Mouse (Mus musculus) limb, embryonic 11.5 days (tissue): ENCODE results near the gene E2f4. TPM values are rescaled to one million over a fixed set of nuclear protein-coding genes. Genes with fewer than 3 reads are reported as not detected.
A peak's percentile ranks its signal among the peaks of the same experiment; 100 is the strongest.

ENCODE experiments used
- ATAC-seq: fragments of 200-750 bp; cut with Nextera tagmentation; 2 replicates; pipeline ENCODE4 v1.8.0; 2017; ENCODE audit warnings: low read depth; ENCODE audit not compliant: insufficient number of reproducible peaks, low FRiP score, low TSS enrichment
- DNase-seq: peaks from one replicate; pipeline ENCODE4 v3.0.0-alpha.2; 2015; ENCODE audit warnings: low spot score
- H3K27ac ChIP-seq: fragments of 300-500 bp; sonication (generic); replicated peaks from 2 replicates; pipeline ENCODE4 v1.5.1; 2014; ENCODE audit warnings: low read depth, mild to moderate bottlenecking, low read length
- H3K27me3 ChIP-seq: fragments of 300-500 bp; sonication (generic); 2 replicates; pipeline ENCODE4 v1.6.1; 2014; ENCODE audit warnings: mild to moderate bottlenecking, low read length, mixed read lengths; ENCODE audit not compliant: control insufficient read depth, insufficient read depth
- H3K36me3 ChIP-seq: fragments of 300-500 bp; sonication (generic); 2 replicates; pipeline ENCODE4 v1.6.1; 2014; ENCODE audit warnings: mild to moderate bottlenecking, low read length, moderate library complexity, mixed read lengths; ENCODE audit not compliant: control insufficient read depth, insufficient read depth
- H3K4me1 ChIP-seq: fragments of 300-500 bp; sonication (generic); 2 replicates; pipeline ENCODE4 v1.6.1; 2014; ENCODE audit warnings: low read length, mixed read lengths; ENCODE audit not compliant: control insufficient read depth, insufficient read depth
- H3K4me2 ChIP-seq: fragments of 300-500 bp; sonication (generic); 2 replicates; pipeline ENCODE4 v1.6.1; 2014; ENCODE audit warnings: low read depth, mild to moderate bottlenecking, moderate library complexity; ENCODE audit not compliant: severe bottlenecking
- H3K4me3 ChIP-seq: fragments of 300-500 bp; sonication (generic); 2 replicates; pipeline ENCODE4 v1.5.1; 2014; ENCODE audit warnings: low read depth, low read length
- H3K9ac ChIP-seq: fragments of 300-500 bp; sonication (generic); 2 replicates; pipeline ENCODE4 v1.6.1; 2014; ENCODE audit warnings: mild to moderate bottlenecking, low read length
- H3K9me3 ChIP-seq: fragments of 300-500 bp; sonication (generic); 2 replicates; pipeline ENCODE4 v1.6.1; 2016; ENCODE audit warnings: low read length; ENCODE audit not compliant: control insufficient read depth
- WGBS: fragments of 180-500 bp; shearing (Covaris S2); extraction: QIAGEN DNeasy Blood & Tissue Kit; methylation state at CpG from one replicate; pipeline ENCODE4 v1.1.7; 2014; 5-methylcytosine and 5-hydroxymethylcytosine counted together
- polyA plus RNA-seq: library from polyadenylated mRNA; unstranded; fragments of >200 nt; fragmentation: Nextera tagmentation; extraction: Ambion mirVana; gene quantifications from 2 replicates; pipeline ENCODE4 v1.2.1, GENCODE M21; 2014

The E2f4 gene
- polyA plus RNA-seq, 1 experiment from 2014 or later: 132 TPM

DNA sequence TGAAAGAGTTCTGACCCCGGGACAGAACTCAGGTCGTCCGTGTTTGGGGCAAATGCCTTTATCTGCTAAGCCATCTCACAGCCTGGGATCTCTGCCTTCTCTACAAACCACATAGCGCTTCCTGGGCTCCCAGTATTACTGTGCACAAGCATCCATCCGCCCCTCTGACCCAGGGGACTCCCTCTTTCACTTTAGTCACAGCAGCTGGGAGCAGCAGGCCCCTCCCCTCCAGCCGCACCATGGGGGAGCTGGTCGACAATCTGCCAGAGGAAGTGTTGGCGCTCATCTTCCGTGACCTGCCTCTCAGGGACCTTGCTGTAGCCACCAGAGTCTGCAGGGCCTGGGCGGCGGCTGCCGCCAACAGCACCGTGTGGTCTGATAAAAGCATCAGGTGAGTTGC lies 30.7 kb upstream of the E2f4 start:
- DNase-seq (no peak), ATAC-seq (no peak)
- WGBS: 13% methylated on average over 13 of the region's 13 CpGs
- no peak overlapping the region for H3K9ac ChIP-seq
- no peak overlapping the region for H3K27ac ChIP-seq
- peak overlapping the region; percentile 7; the same call in 1 of the 2 replicates for H3K4me2 ChIP-seq
- peaks cover 24% of the 10 kb centered on the region for H3K4me1 ChIP-seq
- H3K4me3 ChIP-seq: no peak overlapping the region
- H3K9me3 ChIP-seq: peaks cover 3% of the 10 kb centered on the region; the same call in 1 of the 2 replicates
- no peaks in the 10 kb centered on the region; the same call in 1 of the 2 replicates for H3K36me3 ChIP-seq
- H3K27me3 ChIP-seq: peaks cover 71% of the 10 kb centered on the region

DNA sequence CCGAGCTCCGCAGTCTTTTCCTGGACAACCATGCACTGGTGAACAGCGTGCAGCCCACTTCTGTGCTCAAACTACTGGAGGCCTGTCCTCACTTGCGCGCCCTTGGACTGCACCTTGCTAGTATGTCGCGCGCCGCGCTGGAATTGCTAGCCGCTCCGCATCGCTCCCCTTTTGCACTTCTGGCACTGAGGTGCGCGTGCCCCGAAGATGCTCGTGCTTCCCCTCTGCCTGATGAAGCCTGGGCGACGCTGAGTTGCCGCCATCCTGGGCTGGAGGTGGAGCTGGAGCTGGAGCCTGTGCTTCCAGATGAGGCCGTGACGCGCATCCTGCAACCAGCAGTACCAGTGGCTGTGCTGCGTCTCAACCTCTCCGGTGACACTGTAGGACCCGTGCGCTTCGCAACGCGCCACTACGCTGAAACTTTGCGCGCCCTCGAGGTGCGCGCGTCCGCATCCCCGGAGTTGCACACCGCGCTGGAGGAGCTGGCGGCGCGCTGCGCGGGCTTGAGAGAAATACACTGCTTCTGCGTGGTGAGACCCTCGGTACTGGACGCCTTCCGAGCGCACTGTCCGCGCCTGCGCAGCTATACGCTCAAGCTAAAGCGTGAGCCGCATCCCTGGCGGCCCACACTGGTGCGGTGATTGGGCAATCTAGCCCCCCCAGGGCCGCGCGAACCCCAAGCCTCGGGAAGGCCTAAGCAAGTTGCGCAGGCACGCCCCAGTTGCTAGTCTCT lies 29.0 kb upstream of the E2f4 start:
- Histone ChIP-seq H3K36me3 (no peaks in the 10 kb centered on the region; the same call in 1 of the 2 replicates), H3K4me1 (peaks cover 24% of the 10 kb centered on the region), H3K4me2 (peak overlapping the region; percentile 65), H3K27me3 (peaks cover 81% of the 10 kb centered on the region), H3K9ac (peak overlapping the region; percentile 9; the same call in 1 of the 2 replicates), H3K4me3 (peak overlapping the region; percentile 32), H3K27ac (no peak overlapping the region), H3K9me3 (peaks cover 3% of the 10 kb centered on the region; the same call in 1 of the 2 replicates)
- WGBS: under 1% methylated on average over 65 of the region's 65 CpGs
- DNase-seq: peak; percentile 82
- ATAC-seq: peak; percentile 66

DNA sequence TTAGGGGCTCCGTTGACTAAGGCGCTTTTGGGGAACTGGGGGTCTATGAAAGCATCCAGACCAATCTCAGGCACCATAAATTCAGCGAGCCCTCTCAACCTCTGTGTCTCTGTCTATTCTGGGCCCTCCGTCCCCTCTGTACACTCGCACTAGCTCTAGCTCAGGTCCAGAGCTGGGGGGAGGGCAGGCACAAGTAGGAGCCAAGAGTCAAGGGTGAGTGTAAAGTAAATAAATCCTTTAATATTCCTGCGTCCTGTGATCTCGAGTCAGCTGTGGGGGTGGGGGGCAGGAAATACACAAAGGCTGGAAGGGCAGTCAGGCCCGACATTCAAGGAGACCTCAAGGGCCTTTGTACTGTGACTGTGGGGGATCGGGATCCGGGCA lies 28.4 kb upstream of the E2f4 start:
- no peak for DNase-seq

DNA sequence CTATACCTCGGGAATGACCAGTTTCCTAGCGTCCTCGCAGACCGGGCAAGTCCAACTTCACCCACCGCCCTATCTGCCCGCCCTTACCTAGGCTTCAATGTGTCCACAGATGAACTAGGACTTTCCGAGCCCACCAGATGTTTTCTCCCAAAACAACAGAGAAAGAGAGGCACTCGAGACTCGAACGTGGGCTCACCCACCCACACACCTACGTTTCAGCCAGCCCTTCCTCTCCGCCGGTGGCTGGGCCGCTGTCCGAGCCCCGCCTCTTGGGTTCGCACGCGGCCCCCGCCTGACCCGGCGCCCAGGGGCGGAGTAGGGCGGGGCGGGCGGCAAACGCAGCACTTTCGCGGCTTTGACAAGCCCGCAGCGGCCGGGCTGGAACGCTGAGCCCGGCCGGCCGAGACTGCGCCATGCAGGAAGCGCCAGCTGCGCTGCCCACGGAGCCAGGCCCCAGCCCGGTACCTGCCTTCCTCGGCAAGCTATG lies 28.0 kb upstream of the E2f4 start, which contains the start of gene Hsf4:
TSS of gene Hsf4 (plus strand) at position 341 of the 487 bp plus-strand sequence.
- no peak within 1 kb of the TSS for H3K27ac ChIP-seq
- H3K9me3 ChIP-seq: peaks cover 3% of the 10 kb centered on the region; the same call in 1 of the 2 replicates
- no peaks in the 10 kb centered on the region; the same call in 1 of the 2 replicates for H3K36me3 ChIP-seq
- peak within 1 kb of the TSS; percentile 32 for H3K4me3 ChIP-seq
- H3K4me2 ChIP-seq: peak within 1 kb of the TSS; percentile 65
- no peak for ATAC-seq
- H3K4me1 ChIP-seq: peaks cover 24% of the 10 kb centered on the region
- WGBS: under 1% methylated on average over 42 of the region's 42 CpGs
- DNase-seq: peak; percentile 53
- H3K27me3 ChIP-seq: peaks cover 82% of the 10 kb centered on the region
- H3K9ac ChIP-seq: peak within 1 kb of the TSS; percentile 19

More for the DNA sequence above, 28.4 kb upstream of the E2f4 start:
- 1% methylated on average over 10 of the region's 10 CpGs for WGBS
- H3K27me3 ChIP-seq: peaks cover 82% of the 10 kb centered on the region
- ATAC-seq: peak; percentile 16
- H3K4me2 ChIP-seq: peak overlapping the region; percentile 65
- peak overlapping the region; percentile 9; the same call in 1 of the 2 replicates for H3K9ac ChIP-seq
- peaks cover 24% of the 10 kb centered on the region for H3K4me1 ChIP-seq
- peak overlapping the region; percentile 32 for H3K4me3 ChIP-seq
- no peak overlapping the region for H3K27ac ChIP-seq
- no peaks in the 10 kb centered on the region; the same call in 1 of the 2 replicates for H3K36me3 ChIP-seq
- H3K9me3 ChIP-seq: peaks cover 3% of the 10 kb centered on the region; the same call in 1 of the 2 replicates

DNA sequence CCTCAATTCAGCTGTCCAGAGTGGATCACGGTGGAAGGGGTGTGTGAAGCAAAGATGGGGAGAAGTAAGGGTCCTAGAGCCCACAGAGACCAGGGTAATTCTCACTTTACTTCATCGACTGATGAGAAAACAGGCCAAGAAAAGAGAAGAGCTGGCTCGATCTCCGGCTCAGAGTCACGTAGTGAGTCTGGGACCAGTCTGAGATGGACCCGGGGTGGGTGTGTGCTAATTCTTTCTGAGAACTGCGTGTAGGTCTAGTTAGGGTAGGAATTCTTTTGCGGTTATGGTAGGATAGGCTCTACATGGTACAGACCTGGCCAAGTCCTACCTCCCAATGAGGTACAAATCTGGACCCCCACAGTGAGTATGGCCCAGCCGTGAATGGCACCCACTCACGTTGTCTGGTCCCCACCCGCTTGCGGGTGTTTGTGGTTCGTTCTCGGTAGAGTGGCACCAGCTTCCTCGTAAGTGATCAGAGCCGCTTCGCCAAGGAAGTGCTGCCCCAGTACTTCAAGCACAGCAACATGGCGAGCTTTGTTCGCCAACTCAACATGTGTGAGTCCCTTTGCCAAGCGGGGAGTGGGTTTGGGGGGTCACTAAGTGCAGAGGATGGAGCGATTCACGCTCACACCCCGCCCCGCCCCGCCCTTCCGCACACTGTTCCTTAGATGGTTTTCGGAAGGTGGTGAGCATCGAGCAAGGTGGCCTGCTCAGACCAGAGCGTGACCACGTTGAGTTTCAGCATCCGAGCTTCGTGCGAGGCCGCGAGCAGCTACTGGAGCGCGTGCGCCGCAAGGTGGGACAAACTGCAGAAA lies 27.2 kb upstream of the E2f4 start:
- peaks cover 87% of the 10 kb centered on the region for H3K27me3 ChIP-seq
- H3K4me1 ChIP-seq: peaks cover 18% of the 10 kb centered on the region
- H3K4me3 ChIP-seq: peak overlapping the region; percentile 32
- 4% methylated on average over 39 of the region's 39 CpGs for WGBS
- DNase-seq (no peak), ATAC-seq (no peak)
- H3K27ac ChIP-seq: no peak overlapping the region
- H3K9ac ChIP-seq: no peak overlapping the region
- peak overlapping the region; percentile 65; the same call in 1 of the 2 replicates for H3K4me2 ChIP-seq
- peaks cover 3% of the 10 kb centered on the region; the same call in 1 of the 2 replicates for H3K9me3 ChIP-seq
- H3K36me3 ChIP-seq: no peaks in the 10 kb centered on the region; the same call in 1 of the 2 replicates

DNA sequence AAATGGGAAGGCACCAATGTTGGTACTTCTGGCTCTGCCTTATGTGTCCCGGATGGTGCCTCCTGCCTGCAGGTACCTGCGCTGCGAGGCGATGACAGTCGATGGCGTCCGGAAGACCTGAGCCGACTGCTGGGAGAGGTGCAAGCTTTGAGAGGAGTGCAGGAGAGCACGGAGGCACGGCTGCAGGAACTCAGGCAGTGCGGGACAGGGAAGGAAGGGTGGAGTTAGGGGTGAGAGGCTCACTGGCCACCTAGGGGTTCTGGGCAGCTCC lies 26.6 kb upstream of the E2f4 start:
- 2% methylated on average over 11 of the region's 11 CpGs for WGBS
- ATAC-seq: no peak

DNA sequence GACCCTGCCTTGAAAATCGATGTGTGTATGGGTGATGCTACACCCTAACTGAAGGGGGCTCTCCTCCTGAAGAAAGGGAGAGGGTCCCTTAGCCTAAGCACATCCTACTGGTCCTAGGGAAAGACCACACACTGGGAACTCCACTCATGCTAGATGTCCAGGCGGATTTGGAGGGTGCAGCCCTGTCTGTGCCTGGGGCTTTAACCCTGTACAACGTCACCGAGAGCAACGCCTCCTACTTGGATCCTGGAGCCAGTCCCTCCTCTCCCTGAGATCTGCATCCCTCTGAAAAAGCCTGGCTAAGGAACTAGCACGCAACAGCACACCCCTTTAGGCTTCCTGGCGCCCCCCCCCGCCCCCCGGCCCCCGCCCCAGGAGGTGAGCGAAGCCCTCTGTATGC lies 22.1 kb upstream of the E2f4 start:
- no peak overlapping the region for H3K9ac ChIP-seq
- no peak overlapping the region; the same call in 1 of the 2 replicates for H3K4me3 ChIP-seq
- H3K4me2 ChIP-seq: no peak overlapping the region; the same call in 1 of the 2 replicates
- ATAC-seq (no peak), DNase-seq (no peak)
- no peaks in the 10 kb centered on the region for H3K36me3 ChIP-seq
- peaks cover 15% of the 10 kb centered on the region for H3K4me1 ChIP-seq
- H3K27me3 ChIP-seq: peaks cover 94% of the 10 kb centered on the region
- H3K27ac ChIP-seq: no peak overlapping the region
- 6% methylated on average over 11 of the region's 11 CpGs for WGBS
- H3K9me3 ChIP-seq: no peaks in the 10 kb centered on the region

More for the DNA sequence above, 26.6 kb upstream of the E2f4 start:
- H3K36me3 ChIP-seq: no peaks in the 10 kb centered on the region; the same call in 1 of the 2 replicates
- DNase-seq: no peak
- peak overlapping the region; percentile 7; the same call in 1 of the 2 replicates for H3K4me2 ChIP-seq
- H3K4me3 ChIP-seq: peak overlapping the region; percentile 12; the same call in 1 of the 2 replicates
- H3K4me1 ChIP-seq: peaks cover 18% of the 10 kb centered on the region
- no peak overlapping the region for H3K27ac ChIP-seq
- H3K27me3 ChIP-seq: peaks cover 93% of the 10 kb centered on the region
- H3K9me3 ChIP-seq: peaks cover 3% of the 10 kb centered on the region; the same call in 1 of the 2 replicates
- H3K9ac ChIP-seq: no peak overlapping the region

DNA sequence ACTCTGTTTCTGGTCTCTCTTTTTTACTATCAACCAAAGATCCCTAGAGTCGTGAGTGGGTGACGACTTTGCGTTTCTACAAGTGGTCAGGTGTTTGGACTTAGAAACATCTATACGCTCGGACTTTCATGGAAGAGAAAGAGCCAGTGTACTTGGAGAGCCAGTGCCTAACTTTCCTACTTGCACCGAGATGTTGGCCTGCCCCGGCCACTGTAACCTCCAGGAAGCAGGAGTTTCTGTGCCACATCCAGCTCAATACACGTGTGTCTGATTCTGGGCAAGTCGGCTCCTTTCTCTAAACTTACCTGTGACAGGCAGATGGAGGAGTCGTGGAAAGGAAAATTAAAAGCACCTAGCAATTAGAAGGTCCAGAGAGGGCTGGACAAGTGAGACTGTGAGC lies 21.6 kb upstream of the E2f4 start, which contains the start of gene Nol3:
TSS of gene Nol3 (plus strand) at position 301 of the 400 bp plus-strand sequence.
- Histone ChIP-seq H3K4me3 (peak within 1 kb of the TSS; percentile 36), H3K36me3 (no peaks in the 10 kb centered on the region), H3K4me1 (peaks cover 12% of the 10 kb centered on the region), H3K27me3 (peaks cover 89% of the 10 kb centered on the region), H3K27ac (no peak within 1 kb of the TSS), H3K9me3 (no peaks in the 10 kb centered on the region), H3K9ac (0 out of 2 replicates have a peak within 1 kb of the TSS, but pooled peaks have one; percentile 9), H3K4me2 (peak within 1 kb of the TSS; percentile 65)
- ATAC-seq (no peak), DNase-seq (no peak)
- 7% methylated on average over 10 of the region's 10 CpGs for WGBS
